Mouse (Mus musculus) G1E (cell line): Measurements from ENCODE around the gene Zfand3. TPM values are rescaled to one million over a fixed set of nuclear protein-coding genes. Genes with fewer than 3 reads are reported as not detected.
A peak's percentile ranks its signal among the peaks of the same experiment; 100 is the strongest.

Experiments
- ATAC-seq: 2 replicates; pipeline ENCODE4 v1.8.0; 2016; ENCODE audit warnings: mild to moderate bottlenecking; ENCODE audit not compliant: insufficient number of reproducible peaks, poor library complexity, low FRiP score, severe bottlenecking; ENCODE audit errors: extremely low read depth
- DNase-seq: peaks from one replicate; pipeline ENCODE4 v3.0.0; 2012; ENCODE audit warnings: low spot score
- H3K27me3 ChIP-seq: 2 replicates; pipeline ENCODE4 v1.6.1; 2012; ENCODE audit warnings: mild to moderate bottlenecking, low read length, inconsistent platforms; ENCODE audit not compliant: insufficient read depth
- H3K36me3 ChIP-seq: replicated peaks from 2 replicates; pipeline ENCODE3; 2012; ENCODE audit warnings: mild to moderate bottlenecking, inconsistent platforms
- H3K4me1 ChIP-seq: 2 replicates; pipeline ENCODE4 v1.6.1; 2012; ENCODE audit warnings: low read depth, low read length, inconsistent platforms, mixed read lengths; ENCODE audit not compliant: insufficient read depth
- H3K4me3 ChIP-seq: 2 replicates; pipeline ENCODE4 v1.5.1; 2012; ENCODE audit warnings: low read depth, mild to moderate bottlenecking, inconsistent platforms, low read length, moderate library complexity, mixed read lengths
- H3K9me3 ChIP-seq: replicated peaks from 2 replicates; pipeline ENCODE4 v1.6.1; 2012; ENCODE audit warnings: inconsistent platforms
- CTCF ChIP-seq: IDR thresholded peaks from 2 replicates; pipeline ENCODE4 v1.5.1; 2012; ENCODE audit warnings: low read depth, low read length, inconsistent platforms, mixed read lengths
- GATA1 ChIP-seq: IDR thresholded peaks from 2 replicates; pipeline ENCODE4 v1.6.1; 2012; ENCODE audit warnings: borderline replicate concordance, low read length, inconsistent platforms, mixed read lengths
- GATA2 ChIP-seq: IDR thresholded peaks from 2 replicates; pipeline ENCODE4 v1.6.1; 2012; ENCODE audit warnings: low read depth, low read length, inconsistent platforms, borderline replicate concordance
- POLR2AphosphoS5 ChIP-seq: IDR thresholded peaks from 2 replicates; pipeline ENCODE4 v1.6.1; 2012; ENCODE audit warnings: low read depth, low read length, inconsistent platforms; ENCODE audit not compliant: insufficient replicate concordance
- TAL1 ChIP-seq: conservative IDR thresholded peaks from 2 replicates; pipeline ENCODE4 v1.6.1; 2012; ENCODE audit warnings: low read depth, low read length, inconsistent platforms, mixed read lengths
- polyA plus RNA-seq: library from polyadenylated mRNA; stranded (reverse); fragments of >175 nt; gene quantifications from 2 replicates; pipeline ENCODE4 v1.2.3, GENCODE M21; 2012
- total RNA-seq, 2 experiments: library from RNA; stranded (forward) in 1 of 2; stranded (reverse) in 1 of 2; fragments of 200-1000 nt in 1 of 2; fragments of >200 nt in 1 of 2; fragmentation: Nextera tagmentation in 1 of 2; gene quantifications; 2 replicates each; pipeline ENCODE4 v1.2.3; 2014 to 2017

Zfand3 gene
- total and polyA plus RNA-seq, 3 experiments: 17.6 to 93.6 (median 49.2) TPM

GRCm38 (mm10) chr17:30101801-30102200 lies 97.3 kb downstream of the Zfand3 start:
- Histone ChIP-seq H3K36me3 (peaks cover 9% of the 10 kb centered on the region), H3K27me3 (no peaks in the 10 kb centered on the region), H3K4me1 (peaks cover 59% of the 10 kb centered on the region), H3K9me3 (0 out of 2 replicates have a peak, but pooled peaks cover 2% of the 10 kb centered on the region), H3K4me3 (no peak overlapping the region)
- no peak for ATAC-seq
- DNase-seq: no peak
- TF ChIP-seq GATA1 (no peak), TAL1 (no peak), GATA2 (no peak), CTCF (no peak)

DNA sequence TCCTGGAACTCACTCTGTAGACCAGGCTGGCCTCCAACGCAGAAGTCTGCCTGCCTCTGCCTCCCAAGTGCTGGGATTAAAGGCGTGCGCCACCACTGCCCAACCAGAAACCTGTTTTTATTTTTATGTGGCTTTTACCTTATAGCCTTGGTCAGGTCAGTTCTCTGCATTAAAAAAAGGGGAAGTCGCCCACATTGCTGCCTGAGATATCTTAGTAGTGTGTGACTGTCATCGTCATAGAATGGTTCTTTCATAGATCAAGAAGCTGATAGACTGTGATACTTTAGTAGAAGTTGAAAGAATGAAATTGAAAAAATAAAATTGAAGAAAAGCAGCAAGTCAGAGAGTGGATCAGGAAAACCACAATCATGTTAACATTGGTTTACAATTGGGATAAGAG lies 98.5 kb downstream of the Zfand3 start:
- ATAC-seq (peak; percentile 84), DNase-seq (peak; percentile 59)
- TF ChIP-seq TAL1 (no peak), POLR2AphosphoS5 (no peak), GATA1 (no peak), GATA2 (no peak), CTCF (no peak)
- no peak overlapping the region; the same call in 1 of the 2 replicates for H3K4me3 ChIP-seq
- no peaks in the 10 kb centered on the region for H3K27me3 ChIP-seq
- peaks cover 47% of the 10 kb centered on the region for H3K4me1 ChIP-seq
- H3K36me3 ChIP-seq: peaks cover 9% of the 10 kb centered on the region
- H3K9me3 ChIP-seq: 0 out of 2 replicates have a peak, but pooled peaks cover 2% of the 10 kb centered on the region

DNA sequence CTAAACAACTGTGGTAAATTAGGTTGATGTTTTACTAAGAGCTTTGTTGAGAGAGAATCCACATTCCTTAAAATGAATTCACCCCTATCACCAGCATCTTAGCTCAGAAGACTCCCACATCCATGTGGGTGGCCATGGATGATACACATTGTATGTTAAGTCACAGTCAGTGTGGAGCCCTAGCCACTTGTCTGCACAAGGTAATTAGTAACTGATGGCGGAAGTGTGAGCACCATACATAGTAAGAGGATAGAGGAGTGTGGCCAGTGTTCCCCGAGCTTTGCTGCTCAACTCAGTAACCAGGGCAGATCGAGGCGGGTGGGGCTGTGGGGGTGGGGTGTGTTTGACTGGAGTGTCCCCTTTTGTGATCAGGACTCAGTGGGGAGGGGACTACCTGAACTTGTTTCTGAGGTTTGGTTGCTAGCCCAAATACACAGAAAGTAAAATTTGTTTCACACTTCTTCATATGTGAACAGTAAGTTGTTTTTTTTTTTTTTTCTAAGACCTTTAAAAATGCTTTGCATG lies 99.2 kb downstream of the Zfand3 start:
- peak overlapping the region; percentile 52; the same call in 1 of the 2 replicates for H3K4me3 ChIP-seq
- no peaks in the 10 kb centered on the region for H3K27me3 ChIP-seq
- TF ChIP-seq POLR2AphosphoS5 (no peak), TAL1 (no peak), GATA2 (no peak), CTCF (no peak), GATA1 (no peak)
- H3K4me1 ChIP-seq: peaks cover 47% of the 10 kb centered on the region
- DNase-seq (no peak), ATAC-seq (no peak)
- 0 out of 2 replicates have a peak, but pooled peaks cover 2% of the 10 kb centered on the region for H3K9me3 ChIP-seq
- peaks cover 12% of the 10 kb centered on the region for H3K36me3 ChIP-seq

DNA sequence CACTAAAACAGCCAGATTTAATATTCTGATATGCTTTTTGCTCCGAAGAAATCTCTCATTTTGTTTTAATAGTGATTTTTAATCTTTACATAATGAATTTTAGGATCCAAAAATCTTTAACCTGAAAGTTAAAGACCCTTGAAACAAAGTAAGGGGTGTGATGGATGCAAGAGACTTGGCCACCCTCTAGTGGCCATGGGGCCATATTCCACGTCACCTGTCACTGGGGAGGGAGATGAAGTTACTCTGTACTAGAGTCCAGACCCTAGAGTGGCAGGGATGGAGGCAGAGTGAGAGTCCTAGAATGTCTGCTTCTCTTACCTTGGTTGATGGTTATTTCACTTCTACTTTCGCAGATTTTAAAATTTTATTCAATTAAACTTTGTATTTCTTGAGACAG lies 100.8 kb downstream of the Zfand3 start:
- ATAC-seq: no peak
- Histone ChIP-seq H3K9me3 (0 out of 2 replicates have a peak, but pooled peaks cover 2% of the 10 kb centered on the region), H3K27me3 (no peaks in the 10 kb centered on the region), H3K4me1 (peaks cover 39% of the 10 kb centered on the region), H3K4me3 (no peak overlapping the region), H3K36me3 (peaks cover 9% of the 10 kb centered on the region)
- DNase-seq: no peak
- TF ChIP-seq CTCF (peak; percentile 17; the same call in 1 of the 2 replicates), TAL1 (no peak)

GRCm38 (mm10) chr17:30110678-30111077 lies 106.1 kb downstream of the Zfand3 start:
- no peak for TF ChIP-seq POLR2AphosphoS5
- no peak for TF ChIP-seq TAL1
- TF ChIP-seq GATA1: no peak
- Histone ChIP-seq H3K4me3 (no peak overlapping the region), H3K36me3 (peaks cover 21% of the 10 kb centered on the region), H3K27me3 (no peaks in the 10 kb centered on the region), H3K9me3 (no peaks in the 10 kb centered on the region), H3K4me1 (peaks cover 20% of the 10 kb centered on the region)
- ATAC-seq (no peak), DNase-seq (no peak)

- Histone ChIP-seq H3K36me3 (peaks cover 28% of the 10 kb centered on the region), H3K4me3 (no peak overlapping the region), H3K27me3 (no peaks in the 10 kb centered on the region), H3K9me3 (no peaks in the 10 kb centered on the region), H3K4me1 (peaks cover 23% of the 10 kb centered on the region)
- TF ChIP-seq GATA2 (no peak), POLR2AphosphoS5 (no peak), GATA1 (no peak), TAL1 (no peak), CTCF (no peak)
- no peak for ATAC-seq
- no peak for DNase-seq
These were observed 107.0 kb downstream of the Zfand3 start for GRCm38 (mm10) chr17:30111556-30111955.

- Histone ChIP-seq H3K4me1 (peaks cover 23% of the 10 kb centered on the region), H3K27me3 (no peaks in the 10 kb centered on the region), H3K36me3 (peaks cover 32% of the 10 kb centered on the region), H3K4me3 (no peak overlapping the region), H3K9me3 (no peaks in the 10 kb centered on the region)
- DNase-seq: no peak
- no peak for ATAC-seq
- TF ChIP-seq GATA1: no peak
- TF ChIP-seq CTCF: no peak
- no peak for TF ChIP-seq GATA2
- no peak for TF ChIP-seq TAL1
- no peak for TF ChIP-seq POLR2AphosphoS5
These were observed 107.5 kb downstream of the Zfand3 start for GRCm38 (mm10) chr17:30112080-30112479.
